Mouse (Mus musculus): ENCODE results near the gene Stx6. TPM values are rescaled to one million over a fixed set of nuclear protein-coding genes. Genes with fewer than 3 reads are reported as not detected.
"Not testable (repeated sequence)": the region's sequence is repeated elsewhere in the genome, so short reads cannot be mapped to it uniquely, and the experiment has no call there.

Gene Stx6
- total RNA-seq, 2 experiments from 2014 or later: 49.2 to 53.5 TPM

DNA sequence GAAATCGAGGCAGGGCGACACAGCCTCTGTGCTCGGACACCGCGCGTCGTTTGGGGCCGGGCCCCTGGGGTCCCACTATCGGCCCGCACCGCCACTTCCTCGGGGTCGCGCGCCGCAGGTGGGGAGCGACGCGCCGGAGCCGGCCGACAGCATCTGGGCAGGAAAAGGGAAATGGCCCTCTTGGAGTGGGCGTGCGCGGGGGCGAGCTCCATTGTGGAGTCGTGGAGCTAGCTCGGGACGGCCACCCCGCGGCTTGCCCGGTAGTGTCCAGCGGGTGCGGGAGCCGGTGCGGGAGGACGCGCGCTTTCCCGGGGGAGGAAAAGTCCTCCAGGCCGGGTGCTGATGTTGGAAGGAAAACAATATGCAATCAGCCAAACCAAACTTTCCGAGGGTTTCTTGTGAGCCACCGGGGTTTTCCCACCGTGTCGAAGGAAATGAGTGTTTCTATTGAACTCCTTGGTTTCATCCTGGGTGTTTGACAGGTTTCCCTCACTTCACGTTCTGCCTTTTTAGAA lies 512 bp downstream of the Stx6 start:
- DNase-seq (ENCODE audit: low spot score in 2 of 2): peak; percentile 59 to 65

- no peak for DNase-seq (ENCODE audit: low spot score in 2 of 2)
Observed at GRCm38 (mm10) chr1:155167453-155167852, 8.9 kb downstream of the Stx6 start.

GRCm38 (mm10) chr1:155169935-155170334 lies 11.4 kb downstream of the Stx6 start:
- no peak for DNase-seq (ENCODE audit: low spot score in 2 of 2)

GRCm38 (mm10) chr1:155172895-155173643 lies 14.6 kb downstream of the Stx6 start:
- no peak for DNase-seq (ENCODE audit: low spot score in 2 of 2)

- not testable (repeated sequence) for DNase-seq (ENCODE audit: low spot score in 2 of 2)
Observed at GRCm38 (mm10) chr1:155173644-155174016, 15.1 kb downstream of the Stx6 start.

- no peak for DNase-seq (ENCODE audit: low spot score in 2 of 2)
Observed at GRCm38 (mm10) chr1:155174424-155174823, 15.9 kb downstream of the Stx6 start.

DNA sequence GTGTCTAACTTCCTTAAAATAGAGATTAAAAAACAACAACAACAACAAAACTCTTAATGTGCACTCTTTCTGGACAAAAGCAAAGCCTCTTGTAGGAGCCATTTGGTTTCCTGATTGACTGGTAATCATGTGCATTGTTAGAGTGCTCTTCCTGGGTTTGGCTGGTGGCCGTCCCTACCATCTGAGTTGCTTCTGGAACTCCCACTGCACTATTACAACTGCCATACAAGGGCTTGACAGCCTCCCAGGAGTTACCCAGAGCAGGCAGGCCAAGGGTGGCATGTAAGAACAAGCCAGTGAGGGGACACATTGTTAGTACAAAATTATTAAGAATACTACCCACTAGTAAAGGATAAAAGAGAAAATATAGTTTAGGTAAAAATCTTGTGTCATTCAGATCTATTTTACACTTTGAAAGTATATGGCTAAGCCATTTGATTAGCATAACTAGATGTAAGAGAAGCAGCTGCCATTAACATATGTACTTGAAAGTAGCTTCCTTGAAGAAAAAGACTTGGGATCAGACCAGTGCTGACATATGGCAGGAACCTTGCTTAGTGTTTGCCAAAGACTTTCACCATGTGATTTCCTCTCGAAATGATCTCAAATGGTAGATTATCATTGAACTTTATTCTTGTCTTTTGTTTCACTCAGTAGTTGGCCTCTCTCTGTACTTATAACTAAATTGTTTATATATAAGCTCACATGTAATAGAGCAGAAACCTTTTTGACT lies 19.8 kb downstream of the Stx6 start:
- no peak for DNase-seq (ENCODE audit: low spot score in 2 of 2)

DNA sequence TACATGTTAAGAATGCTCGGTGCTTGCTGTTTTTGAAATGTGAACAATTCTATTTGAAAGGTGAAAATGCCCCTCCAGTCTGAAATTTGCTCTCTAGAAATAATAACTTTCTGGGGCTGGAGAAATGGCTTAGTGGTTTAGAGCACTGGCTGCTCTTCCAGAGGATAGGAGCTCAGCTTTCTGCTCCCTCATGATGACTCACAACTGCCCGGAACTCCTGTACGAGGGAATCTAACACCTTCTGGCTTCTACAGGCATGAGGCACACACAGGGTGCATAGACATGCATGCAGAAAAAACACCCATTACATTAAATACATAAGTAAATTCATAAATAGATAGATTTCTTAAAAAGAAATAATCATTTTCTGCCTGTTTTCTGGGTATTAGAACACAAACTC lies 25.7 kb downstream of the Stx6 start:
- no peak for DNase-seq (ENCODE audit: low spot score in 2 of 2)

DNA sequence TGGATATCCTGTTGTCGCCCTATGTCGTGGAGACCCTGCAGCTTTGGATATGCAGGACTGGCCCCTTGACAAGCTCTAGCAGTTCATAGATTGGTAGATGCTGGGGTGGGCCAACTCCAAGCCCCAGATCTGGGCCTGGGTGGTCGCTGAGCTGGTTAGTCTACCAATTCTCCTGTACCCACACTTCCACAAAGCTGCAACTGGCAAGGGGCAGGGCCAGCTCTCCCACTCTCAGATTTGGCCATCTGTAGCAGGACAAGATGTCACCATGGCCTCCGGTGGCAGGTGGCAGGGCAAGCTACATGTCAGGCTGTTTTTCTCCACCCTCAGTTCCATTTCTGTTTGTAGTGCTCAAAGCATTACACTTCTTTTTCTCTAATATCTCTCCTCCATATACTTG lies 30.1 kb downstream of the Stx6 start:
- DNase-seq (ENCODE audit: low spot score in 2 of 2): no peak

- DNase-seq (ENCODE audit: low spot score in 2 of 2): no peak
Observed at GRCm38 (mm10) chr1:155191219-155191618, 32.7 kb downstream of the Stx6 start.

- DNase-seq (ENCODE audit: low spot score in 2 of 2): no peak
Observed at GRCm38 (mm10) chr1:155191671-155192070, 33.2 kb downstream of the Stx6 start.

- DNase-seq (ENCODE audit: low spot score in 2 of 2): no peak
Observed at GRCm38 (mm10) chr1:155192805-155193368, 34.4 kb downstream of the Stx6 start.

GRCm38 (mm10) chr1:155196691-155197090 lies 38.2 kb downstream of the Stx6 start:
- no peak for DNase-seq (ENCODE audit: low spot score in 2 of 2)

GRCm38 (mm10) chr1:155199522-155199921 lies 41.0 kb downstream of the Stx6 start:
- DNase-seq (ENCODE audit: low spot score in 2 of 2): no peak

DNA sequence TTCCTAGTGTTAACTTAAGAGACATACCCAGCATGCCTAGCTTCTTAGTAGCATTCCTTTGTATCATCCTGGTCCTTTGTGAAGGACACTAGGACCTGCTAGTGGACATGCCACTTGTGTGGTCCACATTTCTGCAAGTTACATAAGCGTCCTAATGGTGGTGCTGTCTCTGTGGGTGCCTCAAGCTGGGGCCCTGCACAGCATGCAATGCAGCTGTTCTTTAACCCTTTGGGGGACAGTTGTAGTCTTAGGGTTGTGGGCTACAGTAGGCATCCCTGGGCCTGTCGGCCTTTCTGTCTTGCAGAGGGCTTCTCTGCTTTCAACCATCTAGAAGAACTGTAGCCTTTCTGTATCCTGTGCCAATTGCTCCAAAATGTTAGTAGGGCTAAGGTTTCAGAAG lies 42.5 kb downstream of the Stx6 start:
- DNase-seq (ENCODE audit: low spot score in 2 of 2): no peak

DNA sequence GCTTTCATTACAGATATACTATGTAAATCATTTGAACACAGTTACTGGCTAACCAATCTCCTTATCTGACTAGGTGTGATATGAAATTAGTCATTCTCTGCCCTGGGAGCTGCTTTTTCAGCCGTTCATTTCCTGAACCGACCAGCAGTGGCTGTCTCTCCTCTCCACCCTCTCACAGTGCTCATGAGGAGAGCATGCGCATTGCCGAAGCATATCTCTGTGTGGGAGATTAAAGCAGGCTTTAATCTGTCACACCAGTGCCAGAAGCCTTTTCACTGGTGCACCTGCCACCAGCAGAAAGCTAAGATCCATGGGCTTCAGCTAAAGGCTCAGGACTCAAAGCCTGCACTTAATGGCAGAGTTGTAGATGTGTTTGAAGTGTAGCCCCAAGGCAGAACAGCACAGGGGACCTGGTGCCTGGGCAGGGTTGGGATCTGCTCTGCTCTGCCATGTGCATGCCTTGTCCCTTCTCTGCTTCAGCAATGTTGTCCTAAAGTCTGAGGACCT lies 42.9 kb downstream of the Stx6 start:
- no peak for DNase-seq (ENCODE audit: low spot score in 2 of 2)

GRCm38 (mm10) chr1:155201914-155202313 lies 43.4 kb downstream of the Stx6 start:
- DNase-seq (ENCODE audit: low spot score in 2 of 2): no peak

GRCm38 (mm10) chr1:155202472-155202871 lies 44.0 kb downstream of the Stx6 start:
- no peak for DNase-seq (ENCODE audit: low spot score in 2 of 2)

DNA sequence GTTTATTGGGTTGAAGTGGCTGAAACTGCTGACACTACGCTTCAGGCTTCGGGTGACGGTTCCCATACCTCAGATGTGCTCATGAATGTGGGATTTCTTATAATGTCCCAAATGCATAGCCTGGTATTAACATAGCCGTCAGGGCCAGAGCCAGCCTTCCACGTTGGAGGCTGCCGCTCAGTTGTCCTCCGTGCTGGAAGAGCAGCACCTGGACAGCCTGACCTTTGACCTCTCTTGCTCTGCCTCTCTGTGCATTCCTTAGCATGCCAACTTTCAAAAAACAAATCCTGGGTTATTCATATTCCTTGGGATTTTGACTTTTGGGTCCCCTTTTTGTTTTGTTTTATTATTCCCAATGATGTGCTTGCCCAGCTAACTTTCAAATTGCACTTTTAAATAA lies 44.6 kb downstream of the Stx6 start:
- DNase-seq (ENCODE audit: low spot score in 2 of 2): no peak

DNA sequence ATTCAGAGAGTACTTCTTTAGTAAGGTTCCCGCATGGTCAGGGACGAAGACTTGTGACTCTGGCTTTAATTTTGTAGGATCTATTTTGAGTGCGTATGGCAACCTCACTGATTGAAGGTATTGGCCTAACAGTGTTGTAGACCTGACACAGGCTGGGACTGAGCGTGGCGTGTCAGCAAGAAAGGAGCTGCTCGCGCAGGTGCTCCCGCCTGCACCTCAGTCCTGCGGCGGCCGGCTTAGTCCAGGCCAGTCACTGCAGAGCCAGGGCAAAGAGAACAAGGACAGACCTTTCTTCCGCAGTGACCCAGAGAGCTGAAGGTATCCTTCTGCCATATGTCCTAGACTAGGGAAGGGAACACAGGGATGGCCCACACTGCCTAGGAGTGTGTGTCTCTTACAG lies 45.4 kb downstream of the Stx6 start:
- no peak for DNase-seq (ENCODE audit: low spot score in 2 of 2)

- DNase-seq (ENCODE audit: low spot score in 2 of 2): no peak
Observed at GRCm38 (mm10) chr1:155204560-155205162, 46.1 kb downstream of the Stx6 start.
